Mouse (Mus musculus): Measurements from ENCODE around the gene Tmcc2.
A peak's percentile ranks its signal among the peaks of the same experiment; 100 is the strongest.

Gene Tmcc2

DNA sequence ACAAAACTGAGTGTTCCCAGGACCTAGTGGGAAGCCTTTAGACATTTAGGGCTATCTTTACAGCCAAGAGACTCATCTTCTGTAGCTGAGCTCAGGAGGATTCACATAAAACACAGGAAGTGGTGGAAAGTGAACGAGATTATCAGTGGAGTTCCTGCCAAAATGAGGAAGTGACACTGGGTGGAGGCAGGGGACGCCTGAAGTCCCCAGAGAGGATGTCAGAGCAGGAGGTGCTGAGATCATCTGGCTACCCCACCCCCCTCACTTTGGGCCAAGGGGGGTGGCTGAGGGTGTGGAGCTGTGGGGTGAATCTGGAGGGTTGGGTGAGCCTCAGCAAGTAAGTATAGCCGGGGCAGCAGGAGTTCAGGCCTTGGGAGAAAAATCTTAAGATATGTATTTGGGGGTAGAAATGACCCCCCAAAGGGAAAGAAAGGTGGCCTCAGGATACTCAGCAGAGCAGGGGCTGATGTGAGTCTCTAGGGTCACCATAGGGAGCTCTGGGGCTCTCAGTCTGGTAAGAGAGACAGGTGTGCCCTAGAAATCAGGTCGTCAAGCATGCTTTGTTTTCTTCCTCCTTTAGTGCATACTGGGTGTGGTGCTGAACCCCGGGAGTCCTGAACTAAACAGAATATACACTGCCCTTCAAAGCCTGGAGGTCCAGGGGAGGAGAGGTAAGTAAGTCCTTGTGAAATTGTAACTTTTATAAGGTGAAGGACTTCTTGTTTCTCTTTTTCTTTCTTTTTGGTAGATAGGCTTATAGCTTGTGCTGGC lies 49.2 kb downstream of the Tmcc2 start:
- no peak for DNase-seq (ENCODE audit: low read depth, low spot score)

DNA sequence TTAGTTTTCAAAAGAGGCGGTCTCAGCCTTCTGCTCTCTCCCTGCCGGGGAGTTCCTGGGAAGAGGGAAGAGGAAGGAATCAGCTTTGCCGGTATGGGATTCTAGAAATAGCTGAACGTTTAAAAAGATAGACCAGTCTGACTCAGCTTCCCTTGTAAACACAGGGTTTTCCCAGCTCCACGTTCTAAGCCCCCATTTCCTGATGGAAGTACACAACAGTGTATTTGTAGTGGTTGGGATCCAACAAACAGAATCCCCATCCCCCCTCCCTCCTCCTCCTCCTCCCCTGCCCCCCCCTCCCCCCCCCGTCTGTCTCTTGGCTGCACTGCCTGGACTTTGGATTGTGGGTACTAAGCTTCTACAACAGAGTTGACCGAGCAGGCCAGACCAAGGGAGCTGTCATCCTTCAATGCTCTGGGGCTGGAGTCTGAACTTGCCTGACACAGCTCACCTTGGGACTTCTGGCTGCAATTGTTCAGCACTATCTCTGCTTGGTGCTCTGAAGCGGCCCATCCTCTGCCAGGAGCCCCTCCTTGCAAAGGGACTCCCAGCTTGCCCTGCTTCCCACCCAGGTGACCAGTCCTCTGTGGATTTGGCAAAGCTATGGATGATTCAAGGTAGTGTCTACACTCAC lies 52.9 kb downstream of the Tmcc2 start:
- no peak for DNase-seq (ENCODE audit: low read depth, low spot score)

DNA sequence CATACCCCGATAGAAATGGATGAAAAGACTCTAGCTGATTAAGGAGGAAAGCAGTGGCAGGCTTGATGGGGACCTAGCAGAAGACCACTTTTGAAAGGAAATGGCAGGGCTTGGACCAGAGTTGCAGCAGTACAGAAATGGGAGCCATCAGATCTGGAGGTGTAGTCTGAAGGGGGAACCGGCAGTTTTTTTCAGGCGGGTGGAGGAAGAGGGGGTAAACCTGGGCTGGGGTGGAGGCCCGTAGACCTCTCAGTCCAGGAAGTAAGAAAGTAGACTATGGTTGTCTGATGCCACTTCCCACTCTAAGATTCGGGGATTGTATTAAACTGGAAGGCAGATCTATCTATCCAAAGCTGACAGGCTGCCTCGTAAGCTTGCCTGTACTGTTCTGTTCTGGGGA lies 54.2 kb downstream of the Tmcc2 start:
- no peak for DNase-seq (ENCODE audit: low read depth, low spot score)

DNA sequence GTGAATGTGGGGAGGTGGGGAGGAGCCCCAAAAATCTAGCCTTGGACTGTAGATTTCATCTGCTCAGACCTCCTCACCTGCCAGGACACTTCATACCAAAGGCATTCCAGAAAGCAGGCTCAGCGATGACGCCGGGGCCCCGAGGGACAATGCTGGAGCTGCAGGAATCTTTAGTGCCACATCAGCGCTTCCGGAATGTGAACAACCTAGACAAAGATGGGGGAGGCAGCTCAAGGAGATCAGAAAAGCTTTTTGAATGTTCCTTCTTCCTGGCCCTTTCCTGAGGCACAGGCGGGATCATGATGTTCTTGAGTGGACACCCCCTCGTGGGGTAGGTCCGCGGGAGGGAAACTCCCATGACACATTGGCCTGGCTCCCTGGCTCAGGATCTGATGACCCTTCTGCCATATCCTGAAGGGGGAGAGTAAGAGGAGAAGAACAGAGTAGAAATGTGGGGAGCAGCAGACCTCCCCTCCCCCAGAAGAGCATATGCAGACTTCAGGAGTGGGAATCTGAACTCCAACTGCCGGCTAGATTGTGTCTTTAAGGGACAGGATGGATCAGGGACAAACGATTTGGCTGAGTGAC lies 55.6 kb downstream of the Tmcc2 start:
- peak; percentile 74 for DNase-seq (ENCODE audit: low read depth, low spot score)

DNA sequence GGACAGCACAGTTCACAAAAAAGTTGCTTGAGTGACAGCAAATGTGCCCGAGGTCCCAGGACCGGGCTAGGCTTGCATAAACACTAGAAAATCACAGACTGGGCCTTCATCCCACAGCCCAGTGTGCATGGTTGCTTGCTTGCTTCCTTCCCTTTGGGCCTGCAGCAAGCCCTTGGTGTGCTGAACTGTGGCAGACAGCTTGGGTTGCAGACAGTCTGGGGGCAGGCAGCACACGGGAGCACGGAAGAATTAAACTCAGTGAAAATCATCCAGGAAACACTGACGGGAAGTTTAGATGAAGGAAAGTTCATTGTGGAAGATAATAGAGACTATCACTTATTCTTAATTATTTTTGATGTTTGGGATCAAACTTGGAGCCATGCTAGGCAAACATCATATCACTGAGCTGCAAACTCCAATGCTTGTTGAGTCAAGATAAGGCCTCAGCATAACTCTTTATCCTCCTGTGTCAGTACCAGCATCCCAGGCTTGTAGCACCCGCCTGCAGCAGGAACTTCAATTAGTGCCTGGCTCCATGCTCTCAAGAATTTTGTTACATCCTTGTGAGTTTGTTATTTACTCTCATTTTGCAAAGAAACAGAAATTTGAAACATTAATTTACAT lies 56.8 kb downstream of the Tmcc2 start:
- no peak for DNase-seq (ENCODE audit: low read depth, low spot score)

DNA sequence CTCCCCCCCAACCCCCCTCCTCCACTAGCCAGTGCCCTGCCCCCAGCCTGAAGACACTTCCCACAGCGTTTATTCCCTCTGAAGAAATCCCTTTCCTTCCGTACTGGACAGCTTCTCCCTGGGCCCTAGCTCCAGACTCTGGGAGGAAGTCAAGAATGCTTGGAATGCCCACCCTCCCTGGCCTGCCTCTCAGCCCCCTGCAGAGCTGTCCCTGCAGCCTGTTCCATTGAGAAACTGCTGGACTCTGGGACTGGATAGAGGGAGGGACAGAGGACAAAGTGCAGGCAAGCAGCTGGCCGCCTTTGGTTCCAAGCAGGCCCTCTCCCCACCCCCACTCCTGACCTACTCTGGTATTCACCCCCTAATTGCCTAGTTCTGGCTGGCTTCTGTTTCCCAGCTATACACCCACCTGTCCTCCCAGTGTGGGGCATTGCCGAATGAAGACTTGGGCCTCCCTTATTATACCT lies 57.4 kb downstream of the Tmcc2 start:
- DNase-seq (ENCODE audit: low read depth, low spot score): peak; percentile 63

DNA sequence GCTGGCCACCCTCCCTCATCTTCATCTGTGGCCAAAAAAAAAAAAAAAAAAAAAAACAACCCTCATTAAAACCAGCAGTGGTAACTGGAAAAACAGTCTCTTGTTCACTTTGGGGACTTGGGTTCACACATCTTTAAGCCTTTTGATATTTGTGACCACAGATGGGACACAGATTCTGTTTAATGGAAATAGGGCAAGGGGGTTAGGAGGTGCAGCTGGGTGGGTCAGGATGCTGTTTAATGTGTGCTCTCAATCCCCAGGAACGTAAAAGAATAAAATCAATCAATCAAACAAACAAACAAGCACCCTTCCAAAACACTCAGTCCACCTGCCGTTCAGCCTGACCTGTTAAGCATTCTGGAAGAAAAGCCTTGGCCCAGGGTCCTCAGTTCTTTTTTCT lies 57.9 kb downstream of the Tmcc2 start:
- no peak for DNase-seq (ENCODE audit: low read depth, low spot score)

DNA sequence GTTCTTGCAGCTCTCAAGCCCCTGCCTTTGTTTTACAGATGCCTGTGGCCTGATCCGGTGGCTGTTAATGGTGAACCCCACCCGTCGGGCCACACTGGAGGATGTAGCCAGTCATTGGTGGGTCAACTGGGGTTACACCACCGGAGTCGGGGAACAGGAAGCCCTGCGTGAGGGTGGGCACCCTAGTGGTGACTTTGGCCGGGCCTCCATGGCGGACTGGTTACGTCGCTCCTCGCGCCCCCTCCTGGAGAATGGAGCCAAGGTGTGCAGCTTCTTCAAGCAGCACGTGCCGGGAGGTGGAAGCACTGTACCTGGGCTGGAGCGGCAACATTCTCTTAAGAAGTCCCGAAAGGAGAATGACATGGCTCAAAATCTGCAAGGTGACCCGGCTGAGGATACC lies 59.8 kb downstream of the Tmcc2 start:
- DNase-seq (ENCODE audit: low read depth, low spot score): peak; percentile 77

DNA sequence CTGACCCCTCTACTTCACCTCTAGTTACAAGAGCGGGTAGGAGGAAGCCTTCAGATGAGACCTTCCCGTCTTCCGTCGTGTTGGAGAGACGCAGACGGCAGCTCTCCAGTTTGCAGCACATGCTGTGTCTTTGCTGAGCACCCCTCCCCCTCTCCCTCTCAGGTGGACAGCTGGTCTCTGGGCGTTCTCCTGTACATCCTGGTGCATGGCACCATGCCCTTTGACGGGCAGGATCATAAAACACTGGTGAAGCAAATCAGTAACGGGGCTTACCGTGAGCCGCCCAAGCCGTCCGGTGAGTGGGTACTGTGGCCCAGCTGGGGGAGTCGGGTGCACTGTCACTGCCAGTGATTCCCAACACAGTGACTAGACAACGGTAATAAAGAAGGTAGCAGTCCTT lies 60.7 kb downstream of the Tmcc2 start:
- no peak for DNase-seq (ENCODE audit: low read depth, low spot score)

DNA sequence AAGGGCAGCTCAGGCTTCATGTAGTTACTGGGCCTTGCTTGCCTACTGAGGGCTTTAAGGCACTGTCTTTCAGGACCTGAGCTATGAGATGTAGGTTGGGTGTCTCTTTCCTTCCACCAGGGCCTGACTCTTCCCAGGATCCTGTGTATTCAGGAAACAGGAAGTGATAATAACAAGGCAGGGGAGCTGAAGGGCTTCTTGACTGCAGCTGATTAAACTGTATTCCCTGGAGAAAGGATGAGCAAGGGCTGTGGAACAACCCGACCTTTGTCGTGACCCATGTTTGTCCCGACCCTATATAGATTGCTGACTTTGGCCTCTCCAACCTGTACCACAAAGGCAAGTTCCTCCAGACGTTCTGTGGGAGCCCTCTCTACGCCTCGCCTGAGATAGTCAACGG lies 61.4 kb downstream of the Tmcc2 start:
- no peak for DNase-seq (ENCODE audit: low read depth, low spot score)

DNA sequence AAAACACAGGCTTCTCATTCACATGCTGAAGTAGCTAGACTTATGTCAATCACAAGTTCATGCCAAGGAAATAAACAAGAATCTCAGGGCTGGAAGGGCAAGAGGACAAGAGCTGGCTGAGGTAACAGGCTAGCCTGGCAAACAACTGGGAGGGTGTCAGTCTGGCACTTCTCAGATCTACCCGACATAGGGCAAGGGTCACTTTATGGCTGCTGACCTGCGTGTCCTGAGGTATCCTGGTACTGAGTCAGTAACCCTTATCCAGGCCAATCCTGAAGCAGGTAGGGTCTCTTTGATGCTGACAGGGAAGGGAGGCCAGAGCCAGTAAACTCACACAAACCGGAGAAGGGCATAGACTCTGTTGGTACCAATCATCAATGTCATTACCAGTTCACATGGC lies 62.5 kb downstream of the Tmcc2 start:
- no peak for DNase-seq (ENCODE audit: low read depth, low spot score)

DNA sequence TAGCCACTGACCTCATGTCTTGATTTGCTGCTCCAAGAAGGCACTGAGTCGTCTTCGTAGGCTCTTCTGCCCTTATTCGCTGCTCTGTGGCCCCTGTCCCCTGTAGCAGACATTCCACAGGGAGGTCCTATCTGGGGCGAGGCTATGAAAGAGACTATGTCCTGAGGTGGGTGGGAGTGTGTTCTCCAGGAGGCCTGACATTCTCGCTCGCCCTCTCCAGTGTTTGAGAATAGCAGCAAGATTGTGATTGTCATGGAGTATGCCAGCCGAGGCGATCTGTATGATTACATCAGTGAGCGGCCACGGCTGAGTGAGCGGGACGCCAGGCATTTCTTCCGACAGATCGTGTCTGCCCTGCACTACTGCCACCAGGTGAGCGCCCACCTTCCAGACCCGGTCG lies 63.6 kb downstream of the Tmcc2 start:
- DNase-seq (ENCODE audit: low read depth, low spot score): peak; percentile 53

DNA sequence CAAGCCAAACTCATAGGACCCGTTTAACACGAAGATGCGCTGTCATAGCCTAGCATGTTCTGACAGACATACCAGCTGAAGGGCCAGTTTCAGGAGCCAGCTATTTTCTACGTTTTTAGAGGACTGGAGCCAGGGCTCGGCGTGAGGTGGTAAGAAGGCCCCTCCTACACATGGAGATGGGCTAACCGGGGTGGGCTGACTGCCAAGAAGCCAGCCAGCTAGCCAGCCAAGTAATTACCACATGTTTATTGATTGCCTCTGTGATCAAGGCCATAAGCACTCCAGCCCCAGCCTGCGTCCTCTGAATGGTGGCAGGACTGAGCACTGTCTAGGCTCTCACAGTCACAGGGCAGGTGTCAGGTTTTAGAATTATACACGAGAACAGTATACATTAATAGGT lies 64.3 kb downstream of the Tmcc2 start:
- no peak for DNase-seq (ENCODE audit: low read depth, low spot score)

DNA sequence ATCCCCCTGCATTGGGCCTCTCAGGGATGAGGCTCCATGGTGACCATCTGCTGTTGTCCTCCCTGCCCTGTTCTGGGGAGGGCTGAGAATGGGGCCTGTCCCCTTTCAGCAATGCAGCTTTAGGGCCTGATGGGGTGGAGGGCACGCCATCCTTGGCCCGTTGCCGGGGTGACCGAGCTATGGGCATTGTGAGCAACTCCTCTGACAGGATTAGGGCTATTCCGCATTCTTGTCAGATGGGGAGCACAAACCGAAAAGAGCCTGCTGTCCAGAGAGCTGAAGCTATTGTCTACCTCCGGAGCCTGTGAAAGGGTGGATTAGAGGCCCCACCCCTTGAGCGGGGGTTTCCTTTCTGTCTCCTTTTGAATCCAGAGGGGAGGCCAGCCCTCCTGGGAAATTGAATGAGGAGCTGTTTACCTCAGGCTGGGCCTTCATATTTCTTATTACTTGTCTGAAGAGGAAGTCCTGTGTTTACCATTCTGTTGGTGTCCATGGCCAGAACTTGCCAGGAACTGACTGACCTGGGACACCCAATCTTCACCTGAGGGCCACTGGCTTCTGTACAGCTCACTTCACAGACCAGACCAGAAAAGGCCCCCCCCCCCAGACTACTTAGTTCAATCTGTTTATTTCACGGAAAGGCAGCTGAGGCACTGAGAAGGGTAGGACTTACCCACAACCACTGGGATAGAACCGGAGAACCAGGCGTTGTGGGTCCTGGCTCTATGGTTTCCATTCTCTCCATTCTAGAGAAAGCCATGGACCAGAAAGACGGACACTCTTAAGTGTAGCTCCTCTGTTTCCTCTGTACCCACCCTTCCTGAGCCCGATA lies 68.2 kb downstream of the Tmcc2 start:
- peak; percentile 84 for DNase-seq (ENCODE audit: low read depth, low spot score)

DNA sequence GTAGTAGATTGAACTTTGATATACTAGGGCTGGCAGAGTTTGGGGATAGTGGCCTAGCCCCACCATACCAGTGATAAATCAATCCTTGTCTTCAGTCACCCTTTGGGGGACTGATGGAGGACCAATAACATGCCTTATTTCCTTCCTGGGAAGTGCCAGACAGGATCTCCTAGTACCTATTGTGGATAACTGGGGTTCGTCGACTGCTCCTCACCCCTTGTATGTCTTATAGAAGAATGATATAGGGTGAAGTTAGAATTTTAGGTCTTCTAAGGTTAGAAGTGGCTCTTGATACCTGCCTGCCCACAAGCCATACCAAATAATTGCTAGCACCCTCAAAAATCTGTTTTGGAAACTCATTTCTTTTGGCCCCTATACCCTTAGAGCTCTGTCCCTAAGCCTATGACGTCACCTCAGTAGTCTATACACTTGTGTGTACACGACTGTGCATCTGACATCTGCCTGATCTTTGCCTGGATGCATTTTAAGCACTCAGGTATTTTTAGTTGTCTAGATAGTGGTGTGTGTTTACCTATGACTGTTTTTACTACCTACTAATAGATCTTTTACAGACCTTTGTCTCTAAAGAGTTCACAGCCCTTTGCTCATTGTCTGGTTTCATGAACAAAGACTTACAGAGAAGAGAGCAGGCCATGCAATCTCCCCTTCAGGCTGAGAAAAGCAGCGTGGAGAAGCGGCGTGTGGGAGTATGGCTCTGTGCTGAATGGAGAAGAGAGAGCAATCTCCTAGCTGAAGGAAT lies 69.1 kb downstream of the Tmcc2 start:
- DNase-seq (ENCODE audit: low read depth, low spot score): no peak

DNA sequence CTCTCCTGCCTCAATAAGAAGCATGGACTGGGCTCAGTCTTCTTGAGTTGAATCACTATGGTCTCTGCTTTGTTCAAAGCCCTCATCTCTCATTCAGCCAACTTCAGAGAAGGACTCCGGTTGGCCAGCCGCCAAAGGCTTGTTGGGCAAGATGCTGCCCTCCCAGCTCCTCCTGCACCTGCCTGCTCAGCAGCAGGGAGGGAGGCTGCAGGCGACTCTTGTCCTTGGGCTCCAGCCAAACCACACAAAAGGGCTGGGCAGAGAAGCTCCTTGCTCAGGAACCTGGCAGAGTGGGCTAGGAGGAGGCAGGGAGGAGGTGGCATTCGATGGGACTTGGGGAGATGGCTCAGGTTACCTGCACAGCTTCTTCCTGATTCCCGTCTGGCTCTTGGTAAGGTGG lies 71.8 kb downstream of the Tmcc2 start:
- no peak for DNase-seq (ENCODE audit: low read depth, low spot score)

DNA sequence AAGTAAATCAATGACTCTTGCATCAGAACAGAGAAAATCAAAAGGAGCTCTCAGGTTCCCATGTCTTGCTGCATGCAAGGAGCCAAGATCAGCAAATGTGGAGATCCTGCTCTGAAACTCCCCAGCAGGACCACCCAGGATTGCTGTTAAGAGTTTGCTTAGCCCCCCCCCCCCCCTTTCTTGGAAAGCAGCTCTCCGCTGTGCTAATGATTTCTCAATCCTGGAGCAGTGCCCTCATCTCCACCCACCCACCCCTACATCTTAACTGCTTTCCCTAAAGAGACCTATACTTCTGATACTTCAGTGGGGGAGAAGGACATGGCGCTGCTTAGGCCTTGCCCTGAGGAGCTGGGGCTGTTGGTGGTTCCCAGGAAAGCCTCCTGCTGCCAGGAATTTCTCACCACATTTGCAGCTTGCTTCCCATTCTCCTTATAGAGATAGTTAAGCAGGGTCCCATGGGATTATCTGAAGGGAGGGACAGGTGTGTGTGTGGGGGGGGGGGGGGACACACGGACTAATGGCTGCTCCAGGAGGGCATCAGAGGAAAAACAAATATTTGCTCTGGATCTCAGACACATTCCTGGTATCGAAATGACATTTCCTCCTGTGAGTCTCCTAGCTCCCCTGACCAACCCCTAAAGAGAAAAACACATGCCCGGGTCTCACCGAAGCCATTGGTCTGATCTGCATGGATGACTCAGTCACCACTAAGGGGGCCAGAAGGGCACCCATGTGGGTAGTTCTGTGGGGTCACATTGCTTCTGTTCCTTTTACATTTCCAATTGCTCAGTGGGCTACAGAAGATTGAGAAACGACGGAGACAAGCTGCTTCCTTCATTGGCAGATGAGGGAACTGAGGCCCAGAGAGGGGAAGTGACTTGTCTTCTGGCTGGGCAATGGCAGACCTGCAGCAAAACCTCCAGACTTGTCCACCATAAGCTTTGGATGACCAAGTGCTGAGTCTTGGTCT lies 72.9 kb downstream of the Tmcc2 start:
- no peak for DNase-seq (ENCODE audit: low read depth, low spot score)

DNA sequence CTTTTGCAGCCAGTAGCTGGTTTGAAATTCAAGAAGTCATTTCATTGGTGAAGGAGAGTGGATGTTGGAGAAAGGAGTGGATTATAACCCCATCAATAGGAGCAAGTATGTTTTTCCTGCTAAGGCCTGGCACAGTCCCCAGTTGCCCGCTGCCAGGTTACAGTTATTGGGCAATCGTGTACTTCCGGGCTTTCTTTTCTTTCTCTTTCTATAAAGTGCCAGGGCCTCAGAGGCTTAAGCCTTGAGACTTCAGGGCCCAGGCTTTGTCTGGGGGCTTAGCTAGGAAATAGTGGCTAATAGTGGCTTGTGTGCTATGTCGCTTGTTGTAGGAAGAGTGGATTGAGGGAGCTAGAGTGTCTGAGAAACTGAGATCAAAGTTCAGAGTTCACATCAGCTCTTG lies 73.7 kb downstream of the Tmcc2 start:
- DNase-seq (ENCODE audit: low read depth, low spot score): no peak

DNA sequence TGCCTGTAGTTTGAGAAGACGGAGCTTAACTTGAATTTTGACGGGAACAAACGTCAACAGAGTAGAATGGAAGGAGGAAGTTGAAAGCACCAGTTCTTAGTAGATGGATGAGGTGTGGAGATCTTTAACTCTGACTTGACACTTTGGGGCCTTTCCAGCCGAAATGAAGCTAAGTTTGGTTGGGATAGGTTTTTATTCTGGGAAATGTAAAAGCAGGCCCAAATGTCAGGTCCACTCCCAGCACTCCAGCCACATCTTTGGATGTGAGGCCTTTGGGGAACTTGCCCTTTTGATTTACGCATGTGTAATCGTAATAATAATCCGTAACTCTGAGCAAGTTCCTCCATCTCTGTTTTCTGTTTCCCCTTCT lies 74.5 kb downstream of the Tmcc2 start:
- DNase-seq (ENCODE audit: low read depth, low spot score): no peak

All from ZHBTc4 (cell line).